Mouse (Mus musculus) left cerebral cortex, adult 9 months (tissue): ENCODE measurements around the gene Gas7.
A peak's percentile ranks its signal among the peaks of the same experiment; 100 is the strongest.

Experiments
- DNase-seq, 2 experiments: peaks; one replicate each; pipeline ENCODE4 v3.0.0; 2022; ENCODE audit warnings: low spot score in 2 of 2

Gene Gas7

GRCm38 (mm10) chr11:67653521-67654090, 198.4 kb downstream of the Gas7 start:
- no peak for DNase-seq

DNA sequence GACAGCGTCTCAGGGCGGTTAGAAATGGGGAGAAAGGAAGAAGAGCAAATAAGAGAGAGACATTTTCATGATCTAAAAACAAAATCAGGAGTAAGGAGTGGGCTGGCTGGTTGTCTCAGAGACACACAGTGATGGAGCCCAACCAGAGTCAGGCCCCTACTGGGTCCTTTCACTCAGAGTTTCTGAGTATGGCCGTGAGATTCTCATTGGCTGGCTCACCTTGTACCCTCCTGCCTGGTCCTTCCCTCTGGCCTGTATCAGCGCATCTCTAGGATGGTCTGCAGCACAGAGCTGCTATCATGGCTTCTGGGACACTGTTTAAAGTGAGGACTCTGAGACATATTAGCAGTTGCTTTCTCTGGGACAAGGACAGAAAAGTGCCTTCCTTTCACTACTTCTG, 199.3 kb downstream of the Gas7 start:
- DNase-seq: no peak

DNA sequence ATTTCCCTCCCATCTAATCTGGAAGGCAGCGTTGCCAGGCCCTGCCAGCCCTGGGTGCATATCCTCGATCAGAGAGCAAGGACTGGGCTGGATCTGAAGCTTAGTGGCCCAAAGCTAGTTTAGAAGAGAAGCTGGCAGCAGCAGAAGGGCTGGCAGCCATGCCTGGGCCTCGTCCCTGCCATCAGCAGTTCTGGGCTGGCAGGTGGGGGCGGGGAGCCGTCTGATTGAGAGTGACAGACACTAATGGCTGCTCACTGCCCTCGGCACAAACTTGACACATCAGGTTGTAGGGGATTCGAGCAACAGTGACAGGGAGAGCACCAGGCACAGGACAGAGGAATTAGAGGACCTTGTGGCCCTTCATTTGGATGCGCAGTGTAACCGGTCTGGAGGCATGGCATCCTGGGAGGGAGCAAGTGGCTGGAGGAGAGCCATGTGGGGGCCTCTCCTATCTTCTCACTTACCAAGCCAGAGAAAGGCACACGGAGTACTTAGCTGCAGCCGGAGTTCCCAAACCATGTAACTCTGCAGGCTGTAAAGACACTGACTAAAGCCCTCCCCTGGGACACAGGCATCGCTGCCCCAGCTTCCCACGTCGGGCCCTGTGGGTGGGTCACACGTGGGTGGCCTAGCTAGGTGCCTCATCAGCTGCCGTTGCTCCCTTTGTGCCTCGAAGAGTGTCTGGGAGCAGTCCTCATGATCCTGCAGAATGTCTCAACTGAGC, 200.2 kb downstream of the Gas7 start:
- no peak for DNase-seq

- DNase-seq: no peak
These were observed 201.1 kb downstream of the Gas7 start for GRCm38 (mm10) chr11:67656366-67656765.

DNA sequence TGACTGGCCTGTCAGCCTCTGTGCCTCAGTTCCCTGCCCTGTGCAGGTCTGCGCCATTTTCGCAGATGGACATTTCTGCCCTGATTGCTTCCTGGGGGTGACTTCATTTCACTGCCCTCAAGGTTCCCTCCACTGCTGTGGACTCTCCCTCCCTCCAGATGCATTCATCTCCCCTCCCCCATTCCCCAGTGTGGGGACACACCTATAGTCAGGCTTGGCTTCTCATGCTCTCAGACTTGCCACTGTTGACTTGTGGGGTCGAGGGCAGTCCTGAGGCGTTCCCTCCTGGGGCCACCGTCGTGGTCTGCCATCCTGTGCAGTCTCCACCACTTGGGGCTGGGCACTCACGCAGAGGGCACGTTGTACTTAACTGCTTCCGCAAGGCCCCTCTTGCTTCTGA, 201.6 kb downstream of the Gas7 start:
- DNase-seq: no peak

- no peak for DNase-seq
These were observed 202.6 kb downstream of the Gas7 start for GRCm38 (mm10) chr11:67657685-67658382.

GRCm38 (mm10) chr11:67661465-67661864, 206.2 kb downstream of the Gas7 start:
- no peak for DNase-seq

- DNase-seq: no peak
These were observed 208.2 kb downstream of the Gas7 start for GRCm38 (mm10) chr11:67663437-67663836.

DNA sequence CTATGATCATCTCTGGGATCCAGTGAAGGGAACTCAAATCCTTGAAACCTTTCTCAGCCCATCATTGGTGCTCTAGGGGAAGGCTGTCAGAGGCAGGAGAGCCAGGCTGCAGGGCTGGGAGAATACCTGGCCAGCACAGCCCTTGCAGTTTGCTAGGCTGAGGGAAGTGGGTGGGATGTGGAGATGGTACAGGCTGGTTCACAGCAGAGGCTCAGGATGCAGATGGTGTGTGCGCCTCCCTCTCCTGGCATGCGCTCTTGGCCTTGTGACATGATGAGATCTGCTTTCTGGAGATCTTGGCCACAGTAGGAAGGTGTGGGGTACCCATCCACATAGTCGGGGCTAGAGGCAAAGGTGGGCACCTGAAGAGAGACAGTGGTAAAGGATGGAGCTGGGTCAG, 209.0 kb downstream of the Gas7 start:
- DNase-seq: peak in 1 of 2 experiments; percentile 87

DNA sequence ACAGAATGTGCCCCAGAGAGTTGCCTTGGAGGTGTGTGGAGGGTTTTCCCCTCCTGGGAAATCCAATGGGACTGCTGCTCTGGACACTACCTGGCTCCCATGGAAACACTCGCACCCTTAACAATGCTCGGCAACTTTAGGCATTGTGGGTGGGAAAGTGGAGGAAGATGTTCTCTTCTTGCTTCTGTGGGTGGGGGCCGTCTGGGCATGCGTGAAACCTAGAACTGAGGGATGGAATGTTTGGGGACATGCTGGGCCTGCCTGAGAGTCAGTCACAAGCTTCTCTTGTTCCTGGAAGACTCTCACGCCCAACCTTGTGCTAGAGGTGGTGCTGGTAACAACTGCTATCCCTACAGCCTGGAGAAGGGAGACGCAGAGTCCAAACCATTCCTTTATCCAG, 209.7 kb downstream of the Gas7 start:
- peak in 1 of 2 experiments; percentile 69 for DNase-seq

GRCm38 (mm10) chr11:67666129-67666528, 210.9 kb downstream of the Gas7 start:
- DNase-seq: no peak

DNA sequence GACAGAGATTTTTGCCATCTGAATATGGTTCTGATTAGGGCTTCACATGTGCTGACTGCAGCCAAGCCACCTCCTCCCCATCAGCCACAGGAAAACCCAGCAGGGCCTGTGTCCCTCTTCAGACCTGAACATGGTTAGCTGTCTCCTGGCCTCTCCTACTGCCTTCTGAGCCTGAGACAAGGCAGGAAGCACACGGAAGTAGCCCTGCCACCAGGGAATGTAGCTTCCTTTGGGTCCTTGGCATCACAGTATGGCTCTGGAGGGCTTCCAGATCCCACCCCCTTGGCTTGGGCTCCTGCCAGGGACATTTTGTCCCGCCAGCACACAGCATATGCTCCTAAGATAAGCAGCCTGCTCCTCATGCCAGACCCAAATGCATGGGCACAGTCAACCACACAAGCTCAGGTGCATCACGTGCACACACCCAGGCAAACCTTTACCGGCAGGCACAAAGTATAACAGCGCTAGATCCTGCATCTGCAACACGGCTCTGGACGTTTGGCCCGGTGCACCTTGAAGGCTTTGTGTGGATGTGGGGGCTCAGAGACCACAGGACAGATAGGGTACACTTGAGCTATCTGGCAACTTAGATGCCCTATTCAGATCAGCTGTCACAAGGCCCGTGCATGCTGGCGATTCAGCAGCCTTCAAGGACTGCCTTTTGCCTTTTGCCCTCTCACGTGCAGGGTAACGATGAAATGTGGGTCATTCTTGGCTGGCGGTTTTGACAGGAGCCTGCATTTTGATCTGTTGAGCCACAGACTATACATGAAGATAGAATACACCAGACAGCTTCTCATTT, 212.5 kb downstream of the Gas7 start:
- peak in 1 of 2 experiments; percentile 91 for DNase-seq

DNA sequence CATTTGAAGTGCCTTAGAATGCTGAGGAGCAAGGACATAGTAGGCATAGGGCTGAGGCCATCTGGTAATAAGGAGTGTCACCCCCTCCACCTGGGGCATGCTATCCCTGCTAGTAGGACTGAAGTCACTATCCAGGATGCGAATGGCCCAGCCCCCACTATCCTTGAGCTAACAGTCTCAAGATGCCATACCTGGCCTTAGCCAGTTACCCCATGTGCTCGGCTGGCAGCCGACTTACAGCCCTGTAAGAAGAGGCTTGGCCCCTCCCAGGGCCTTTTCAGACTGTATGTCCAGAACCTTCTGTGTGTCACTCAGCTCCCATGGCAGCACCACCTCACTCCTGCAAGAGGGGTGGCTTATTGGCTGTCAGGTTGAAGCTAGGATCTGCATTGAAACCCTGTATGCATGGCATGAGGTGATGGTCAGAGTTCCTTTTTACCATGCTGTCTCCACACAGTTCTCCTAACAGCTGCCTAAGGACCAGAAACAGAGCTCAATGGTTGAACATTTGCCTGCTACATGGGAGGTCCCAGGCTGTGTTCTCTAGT, 213.3 kb downstream of the Gas7 start:
- no peak for DNase-seq

DNA sequence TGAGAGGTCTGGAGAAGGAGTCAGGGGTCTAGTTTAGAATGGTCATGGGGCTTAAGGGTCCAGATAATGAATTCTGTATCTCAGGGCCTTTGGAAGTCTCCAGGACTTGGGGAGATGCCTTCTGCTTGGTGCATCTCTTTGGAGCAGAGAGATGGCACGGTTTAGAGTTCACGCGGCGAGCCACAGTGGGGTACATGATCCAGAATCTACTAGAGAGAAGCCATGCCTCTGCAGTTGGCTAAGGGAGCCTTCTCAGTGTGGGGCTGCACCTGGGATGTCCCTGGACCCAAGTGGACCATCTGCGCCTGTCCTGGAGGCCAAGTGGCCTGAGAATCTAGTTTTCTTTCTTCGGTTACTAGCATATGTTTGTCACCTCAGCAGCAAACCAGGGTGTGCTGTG, 214.8 kb downstream of the Gas7 start:
- no peak for DNase-seq

DNA sequence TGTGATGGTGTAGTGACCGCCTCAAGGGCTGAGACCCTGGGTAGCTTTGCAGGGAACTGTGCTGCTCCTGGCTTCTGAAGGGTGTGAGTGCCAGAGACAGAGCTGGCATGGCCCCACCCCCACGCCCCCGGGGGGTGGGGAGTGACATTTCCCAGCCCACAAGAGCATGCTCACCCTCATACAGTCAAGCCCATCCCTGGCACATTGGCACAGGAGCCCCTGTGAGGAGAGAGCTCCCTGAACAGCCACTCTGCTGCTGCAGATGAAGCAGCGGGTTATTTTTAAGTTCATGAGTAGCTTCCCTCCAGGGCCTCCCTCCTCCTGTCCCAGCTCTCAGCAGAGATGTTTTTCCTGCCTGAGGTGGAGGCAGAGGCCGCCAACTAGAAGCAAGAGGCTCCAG, 216.9 kb downstream of the Gas7 start:
- DNase-seq: peak; percentile 64 to 74

DNA sequence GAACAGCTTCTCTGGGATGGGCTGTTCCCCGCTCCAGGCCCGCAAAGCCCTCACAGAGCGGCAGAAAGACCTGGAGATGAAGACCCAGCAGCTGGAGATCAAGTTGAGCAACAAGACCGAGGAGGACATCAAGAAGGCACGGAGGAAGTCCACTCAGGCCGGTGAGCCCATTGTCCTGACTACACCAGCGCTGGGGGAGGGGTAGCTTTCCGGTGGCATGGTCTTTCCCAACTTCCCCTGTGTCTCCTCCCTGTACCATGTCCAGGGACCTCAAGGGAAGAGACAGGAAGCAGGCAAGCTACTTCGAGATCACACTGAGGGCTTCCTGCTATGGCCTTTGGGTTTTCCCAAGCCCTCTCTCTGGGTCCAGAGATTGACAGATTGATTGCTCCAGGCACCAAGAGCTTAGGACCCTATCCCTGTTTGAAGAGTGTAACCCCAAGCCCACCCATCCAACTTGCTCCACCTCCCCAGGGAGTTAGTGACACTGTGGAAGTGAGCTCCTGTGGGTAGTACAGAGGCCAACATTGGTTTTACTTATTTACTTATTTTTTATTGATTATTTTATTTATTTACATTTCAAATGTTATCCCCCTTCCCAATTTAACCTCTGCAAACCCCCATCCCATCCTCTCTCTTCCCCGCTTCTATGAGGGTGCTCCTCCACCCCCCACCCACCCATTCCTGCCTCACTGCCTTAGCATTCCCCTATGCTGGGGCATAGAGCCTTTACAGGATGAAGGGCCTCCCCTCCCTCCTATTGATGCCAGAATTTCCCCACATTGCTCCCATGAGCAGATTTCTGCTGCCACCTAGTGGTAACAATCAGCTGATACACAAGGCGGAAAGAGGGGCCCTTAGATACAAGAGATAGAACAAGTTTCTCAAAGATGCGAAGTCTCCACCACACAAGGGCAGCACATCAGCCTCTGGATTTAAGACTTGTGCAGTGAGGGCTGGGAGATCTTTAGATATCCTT, 220.6 kb downstream of the Gas7 start:
- peak in 1 of 2 experiments; percentile 76 for DNase-seq

- DNase-seq: no peak
These were observed 224.1 kb downstream of the Gas7 start for GRCm38 (mm10) chr11:67679300-67679699.

- no peak for DNase-seq
These were observed 224.7 kb downstream of the Gas7 start for GRCm38 (mm10) chr11:67679930-67680329.

GRCm38 (mm10) chr11:67681871-67682270, 226.6 kb downstream of the Gas7 start:
- no peak for DNase-seq

DNA sequence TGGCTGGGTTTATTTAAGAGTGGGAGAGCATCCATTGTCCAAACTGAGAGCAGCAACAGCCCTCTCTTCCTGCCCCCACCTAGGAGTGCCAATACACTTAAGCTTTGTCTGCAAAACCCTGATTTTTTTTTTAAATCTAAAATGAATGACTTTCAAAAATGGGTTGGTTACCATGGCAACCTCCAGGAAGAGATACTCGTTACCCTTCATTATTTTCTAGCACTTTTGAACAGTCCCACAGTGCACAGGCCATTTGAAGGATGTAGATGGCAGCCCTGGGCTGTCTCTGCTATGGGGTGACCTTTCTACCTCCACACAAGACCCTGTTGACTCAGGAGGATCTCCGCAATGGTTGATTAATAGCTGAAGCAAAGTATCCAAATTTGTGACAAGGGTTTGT, 230.9 kb downstream of the Gas7 start:
- no peak for DNase-seq
